Mouse (Mus musculus): ENCODE results near the gene Nyap1.

- no peak for TF ChIP-seq POLR2A (IDR thresholded peaks at IDR 0.05; ENCODE audit: insufficient read depth, low read depth, low read length)
- no peak for TF ChIP-seq CTCF (IDR thresholded peaks at IDR 0.05; ENCODE audit: insufficient read depth, low read depth, low read length)
Observed at GRCm38 (mm10) chr5:137746282-137746850, 5.0 kb upstream of the Nyap1 start.

All from olfactory bulb, adult 2 months (tissue).